Mouse (Mus musculus) Patski (cell line): ENCODE results near the gene Tfec. TPM values are rescaled to one million over a fixed set of nuclear protein-coding genes. Genes with fewer than 3 reads are reported as not detected.

Source experiments
- ATAC-seq: fragments of 100-300 bp; one replicate; pipeline ENCODE4 v1.8.0; 2021
- CTCF ChIA-PET: fragments of 350-600 bp; sonication (Branson Sonifier 250); formaldehyde crosslinking; loops from one replicate; lab custom pipeline; 2022; ENCODE audit warnings: inconsistent platforms; lab: Charles Lee
- POLR2A ChIA-PET: fragments of 350-600 bp; sonication (Branson Sonifier 250); formaldehyde crosslinking; loops from one replicate; lab custom pipeline; 2022; ENCODE audit warnings: antibody characterized with exemption, inconsistent platforms; lab: Charles Lee
- DNase-seq: peaks from one replicate; pipeline ENCODE4 v3.0.0-alpha.2; 2011; ENCODE audit warnings: low read depth, low spot score
- H3K27me3 ChIP-seq: fragments of 371-371 bp; one replicate; pipeline ENCODE4 v1.5.1; 2021
- CTCF ChIP-seq: fragments of 100-300 bp; IDR thresholded peaks from one replicate; pipeline ENCODE4 v1.5.1; 2021
- in situ Hi-C: fragments of 300-500 bp; cut with MboI; formaldehyde crosslinking; loops from 3 replicates; pipeline ENCODE4 v1.11.1; 2018; ENCODE audit warnings: low pct_unique_long_range_greater_than_20kb, mixed read lengths
- polyA plus RNA-seq: library from polyadenylated mRNA; unstranded; gene quantifications from one replicate; pipeline ENCODE4 v1.2.3, GENCODE M21; 2021

Tfec gene
- polyA plus RNA-seq, 1 experiment from 2014 or later: not detected

GRCm38 (mm10) chr6:16794036-16794435, 104.2 kb downstream of the Tfec start:
- DNase-seq (no peak), ATAC-seq (no peak)
- POLR2A ChIA-PET: no interaction called here
- in situ Hi-C loops: no loop called here
- peaks cover 45% of the 10 kb centered on the region for H3K27me3 ChIP-seq
- TF ChIP-seq CTCF: no peak
- CTCF ChIA-PET: no interaction called here

- ATAC-seq (no peak), DNase-seq (no peak)
- in situ Hi-C loops: no loop called here
- CTCF ChIA-PET: interaction anchor here (1.4 kb wide), 1 partner anchor 52 kb away, joined by 3 read pairs; no protein-coding TSS in a partner anchor
- H3K27me3 ChIP-seq: peaks cover 25% of the 10 kb centered on the region
- POLR2A ChIA-PET: no interaction called here
- no peak for TF ChIP-seq CTCF
Observed at GRCm38 (mm10) chr6:16785166-16785565, 113.1 kb downstream of the Tfec start.

Other genes with a start within 250 kb of the Tfec start
- gene Tes, start 166.7 kb upstream of the Tfec start, polyA plus RNA-seq: 104 TPM